Mouse (Mus musculus): ENCODE measurements at regions not wholly inside any gene's neighbourhood (a gene's known extent, or its start where the extent isn't known, plus 50 kb on each side); places are given as distances from the start of the nearest gene placed in this dataset.

DNA sequence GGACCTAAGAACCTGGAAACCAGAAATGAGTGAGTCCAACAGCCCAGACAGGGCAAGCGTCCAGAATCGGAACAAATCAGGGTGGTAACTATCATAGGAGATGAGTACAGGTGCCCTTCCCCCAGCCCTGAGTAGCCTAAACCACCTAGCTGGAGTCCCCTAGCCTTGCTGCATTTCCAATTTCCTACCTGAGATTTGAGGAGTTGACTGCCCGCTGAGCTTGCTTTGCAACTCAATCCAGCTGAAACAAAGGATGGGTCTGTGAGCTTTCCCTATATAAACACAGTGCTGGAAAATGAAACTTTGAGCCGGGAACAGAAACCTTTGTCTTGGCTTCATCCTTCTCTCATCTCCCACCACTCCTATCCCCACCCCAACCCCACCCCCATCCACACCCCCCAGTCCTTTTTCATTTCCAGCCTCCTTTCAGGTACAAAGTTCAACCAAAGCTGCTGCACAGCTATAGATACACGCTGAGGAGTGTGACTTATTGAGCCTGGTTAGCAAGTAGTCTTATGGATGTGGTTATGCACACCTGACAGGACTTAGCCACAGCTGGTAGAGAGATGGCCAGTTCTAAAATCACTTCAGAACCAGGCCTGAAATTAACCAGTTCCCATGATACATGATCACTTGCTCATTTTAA is 61.0 kb upstream of the Ccn6 start:
- DNase-seq (ENCODE audit: extremely low spot score in 1 of 2, low spot score in 1 of 2): no peak

DNA sequence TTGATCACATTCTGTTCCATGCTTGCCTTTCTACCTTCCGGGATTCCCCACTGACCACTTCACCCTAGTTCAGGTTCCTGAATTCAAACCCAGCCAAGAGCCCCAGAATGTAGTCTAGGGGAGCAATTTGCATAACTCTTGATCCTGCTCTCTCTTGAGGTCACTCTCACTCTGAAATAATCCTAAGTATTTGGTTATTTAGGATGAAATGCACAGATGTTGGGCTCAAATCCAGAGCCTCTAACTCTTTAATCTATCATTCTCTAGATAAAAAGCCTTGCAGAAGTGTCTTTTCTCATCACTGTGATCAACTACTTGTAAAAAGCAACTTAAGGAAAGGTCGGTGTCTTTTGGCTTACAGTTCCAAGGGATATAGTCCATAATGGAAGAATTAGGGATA is 57.4 kb upstream of the Ccn6 start:
- DNase-seq (ENCODE audit: extremely low spot score in 1 of 2, low spot score in 1 of 2): no peak

DNA sequence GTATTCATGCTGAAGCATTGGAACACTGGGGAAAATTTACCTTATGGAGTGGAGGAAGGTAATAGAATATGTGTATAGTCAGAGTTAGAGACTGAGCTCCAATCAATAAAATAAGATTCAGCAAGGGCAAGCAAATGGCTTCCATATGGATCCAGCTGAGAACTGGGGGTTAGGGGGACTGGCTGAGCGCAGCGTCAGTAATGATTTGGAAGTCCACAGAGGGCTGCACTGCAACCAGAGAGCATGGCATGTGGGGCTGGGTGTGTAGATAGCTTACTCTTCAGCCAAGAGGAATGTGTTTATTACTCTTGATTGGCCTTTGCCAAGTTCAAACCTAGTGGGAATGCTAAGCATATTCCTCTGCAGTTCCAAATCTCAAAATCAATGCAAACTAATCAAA is 55.8 kb upstream of the Ccn6 start:
- DNase-seq (ENCODE audit: extremely low spot score in 1 of 2, low spot score in 1 of 2): no peak

DNA sequence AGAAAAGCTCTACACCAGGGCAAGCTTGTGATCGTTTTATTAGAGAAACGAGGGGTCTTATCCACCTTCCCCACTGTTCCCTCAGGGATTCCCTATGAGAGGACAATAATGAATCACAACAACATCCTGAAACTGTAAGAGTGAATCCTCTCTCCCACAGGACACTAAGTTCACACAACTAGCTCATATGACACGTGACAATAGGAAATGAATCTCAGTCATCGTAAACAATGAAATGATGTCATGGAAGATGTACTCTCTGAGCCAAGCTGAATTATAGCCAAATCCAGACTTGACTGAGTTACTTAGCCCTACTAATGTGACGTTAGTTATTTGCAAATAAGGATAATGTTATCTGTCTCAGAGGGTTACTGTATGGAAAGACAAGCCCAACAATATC is 54.6 kb upstream of the Ccn6 start:
- DNase-seq (ENCODE audit: extremely low spot score in 1 of 2, low spot score in 1 of 2): no peak

DNA sequence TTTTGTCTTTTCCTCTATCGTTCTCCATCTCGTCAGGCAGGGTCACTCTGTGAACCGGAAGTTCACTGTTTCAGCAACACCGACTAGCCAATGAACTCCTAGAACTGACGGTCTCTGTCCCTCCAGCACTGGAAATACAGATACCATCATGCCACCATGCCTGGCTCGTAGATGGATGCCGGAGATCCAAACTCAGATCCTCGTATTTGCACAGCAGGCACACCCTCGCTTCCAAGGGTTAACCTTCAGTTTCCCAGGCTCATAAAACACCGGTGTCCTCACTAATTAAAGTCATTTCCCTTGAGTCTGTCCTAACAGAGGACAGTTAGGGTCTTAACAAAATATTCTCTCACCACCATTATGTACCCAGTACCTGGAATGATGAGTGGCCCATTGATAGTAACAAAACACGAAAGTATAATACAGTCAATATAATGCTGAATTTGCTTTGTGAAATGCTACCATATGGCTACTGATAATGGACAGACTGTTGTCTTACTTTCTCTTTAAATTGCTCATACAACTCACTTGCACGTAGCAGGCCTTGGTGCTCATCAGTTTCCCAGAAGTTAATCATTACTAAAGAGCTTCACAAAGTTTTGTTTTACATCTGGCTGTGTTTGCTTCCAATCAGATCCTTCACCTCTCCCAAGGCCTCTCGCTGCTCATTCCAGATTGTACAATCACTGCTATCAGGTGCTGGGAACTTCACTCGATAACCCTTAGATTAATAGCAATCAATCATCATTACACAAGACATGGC is 52.7 kb upstream of the Ccn6 start:
- DNase-seq (ENCODE audit: extremely low spot score in 1 of 2, low spot score in 1 of 2): no peak

DNA sequence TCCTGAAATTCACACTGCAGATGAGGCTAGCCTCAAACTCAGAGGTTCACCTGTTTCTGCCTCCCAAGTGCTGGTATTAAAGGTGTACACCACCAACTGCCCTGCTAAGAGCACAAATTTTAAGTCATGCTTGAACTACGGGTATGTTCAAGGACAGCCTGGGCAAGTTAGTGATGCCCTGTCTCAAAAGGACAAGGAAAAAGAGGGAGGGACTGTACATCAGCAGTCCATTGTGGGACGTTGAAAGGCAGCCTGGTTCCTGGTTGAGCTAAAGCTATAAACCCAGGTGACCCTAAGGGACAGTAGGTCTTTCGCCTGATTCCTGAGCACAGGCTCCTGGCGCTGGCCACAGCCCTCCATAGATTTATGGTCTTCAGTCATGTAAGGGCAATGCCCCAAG is 51.0 kb upstream of the Ccn6 start:
- no peak for DNase-seq (ENCODE audit: extremely low spot score in 1 of 2, low spot score in 1 of 2)
